Mouse (Mus musculus): ENCODE measurements around the gene Eif2b5. TPM values are rescaled to one million over a fixed set of nuclear protein-coding genes. Genes with fewer than 3 reads are reported as not detected.
A peak's percentile ranks its signal among the peaks of the same experiment; 100 is the strongest.

Eif2b5 gene
- polyA plus RNA-seq, 1 experiment from 2014 or later = 41.0 TPM

DNA sequence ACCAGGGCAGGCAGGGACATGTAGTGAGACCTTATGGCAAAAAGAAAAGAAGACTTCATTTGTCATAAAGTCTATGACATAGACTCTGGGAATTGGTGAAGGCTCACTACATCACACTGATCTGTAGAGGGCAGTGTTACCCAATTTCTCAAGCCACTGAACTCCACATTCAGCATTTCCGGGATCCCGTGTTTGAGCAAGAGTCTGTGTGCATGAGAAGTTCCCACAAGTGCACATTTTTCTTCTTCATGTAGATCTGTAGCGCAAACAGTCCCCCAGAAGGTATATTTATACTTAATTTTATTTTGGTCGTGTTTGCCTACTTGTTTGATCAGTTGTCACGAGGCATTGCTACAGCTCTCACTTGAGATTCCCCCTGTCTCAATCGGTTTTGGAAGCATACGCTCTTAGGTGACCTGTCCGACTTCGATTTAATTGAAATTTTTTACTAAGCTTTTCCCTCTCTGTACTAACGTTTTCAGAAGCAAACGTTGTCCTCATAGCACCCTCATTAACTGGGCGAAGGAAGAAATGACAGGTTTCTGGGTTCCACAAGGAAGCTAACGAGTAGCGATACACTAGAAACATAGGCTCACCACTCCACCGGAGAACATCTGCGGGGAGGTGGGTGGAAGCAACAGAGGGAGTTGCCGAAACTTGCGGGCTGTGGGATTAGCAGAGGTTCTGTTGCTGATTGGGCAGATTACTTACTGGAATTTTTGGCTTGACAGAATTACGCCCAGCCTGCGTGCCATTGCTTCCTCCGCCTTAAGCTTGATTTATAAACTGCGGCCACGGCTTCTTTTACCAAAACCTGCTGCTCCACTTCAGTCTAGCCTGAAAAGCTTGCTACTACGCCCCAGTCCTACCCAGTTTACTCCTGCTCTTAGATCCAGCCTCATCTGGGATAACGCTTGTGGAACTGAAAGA, 1.7 kb upstream of the Eif2b5 start:
- H3K9ac ChIP-seq (ENCODE audit: low read depth, low read length) = peak overlapping the region; percentile 6
- peaks cover 9% of the 10 kb centered on the region for H3K36me3 ChIP-seq (ENCODE audit: control insufficient read depth, insufficient read depth)
- H3K4me1 ChIP-seq (ENCODE audit: control insufficient read depth, low read depth, low read length) = peaks cover 17% of the 10 kb centered on the region
- ATAC-seq (ENCODE audit: low read depth) = no peak
- H3K4me2 ChIP-seq (ENCODE audit: low read depth, low read length) = peak overlapping the region; percentile 61
- 17% methylated on average over 25 of the region's 25 CpGs for WGBS (ENCODE audit: insufficient replicate concordance)
- no peak overlapping the region for H3K27ac ChIP-seq (ENCODE audit: low read length)
- no peaks in the 10 kb centered on the region for H3K27me3 ChIP-seq (ENCODE audit: control insufficient read depth, insufficient read depth, low read depth, low read length)
- peak overlapping the region; percentile 49 for H3K4me3 ChIP-seq (ENCODE audit: low read depth, low read length)
- H3K9me3 ChIP-seq (replicated peaks; ENCODE audit: control insufficient read depth, low read length) = no peaks in the 10 kb centered on the region

DNA sequence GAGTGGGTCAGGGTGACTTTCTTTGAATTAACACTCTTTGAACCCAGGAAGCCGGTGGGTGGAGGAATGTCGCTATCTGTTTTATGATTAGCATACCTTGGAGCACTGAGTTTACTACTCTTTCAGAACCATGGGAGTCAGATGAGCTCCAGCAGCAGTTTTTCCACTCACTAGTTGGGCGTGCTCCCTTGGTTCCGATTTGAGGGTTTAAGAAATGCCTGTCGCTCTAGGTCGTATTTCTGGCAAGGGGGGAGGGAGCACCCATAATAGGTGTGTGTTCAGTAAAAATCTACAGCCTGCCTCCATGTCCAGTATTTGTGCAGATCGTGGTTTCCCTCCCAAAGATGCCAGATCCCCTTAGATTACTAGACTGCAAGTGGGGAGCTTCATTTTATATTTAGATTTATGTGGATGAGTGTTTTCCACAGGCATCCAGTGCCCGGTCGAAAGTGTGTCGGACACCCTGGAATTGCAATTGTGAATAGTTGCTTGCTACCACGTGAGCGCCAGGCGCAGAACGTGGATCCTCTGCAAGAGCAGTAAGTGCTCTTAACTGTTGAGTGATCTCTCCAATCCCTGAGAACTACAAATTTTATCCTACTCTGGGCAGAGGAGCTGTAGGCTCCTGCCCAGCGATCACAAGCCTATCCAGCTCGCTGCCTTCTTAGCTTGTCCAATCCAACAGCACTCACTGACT, 489 bp upstream of the Eif2b5 start:
- H3K27me3 ChIP-seq (ENCODE audit: control insufficient read depth, insufficient read depth, low read depth, low read length) = no peaks in the 10 kb centered on the region
- ATAC-seq (ENCODE audit: low read depth) = peak; percentile 28; the same call in 1 of the 2 replicates

DNA sequence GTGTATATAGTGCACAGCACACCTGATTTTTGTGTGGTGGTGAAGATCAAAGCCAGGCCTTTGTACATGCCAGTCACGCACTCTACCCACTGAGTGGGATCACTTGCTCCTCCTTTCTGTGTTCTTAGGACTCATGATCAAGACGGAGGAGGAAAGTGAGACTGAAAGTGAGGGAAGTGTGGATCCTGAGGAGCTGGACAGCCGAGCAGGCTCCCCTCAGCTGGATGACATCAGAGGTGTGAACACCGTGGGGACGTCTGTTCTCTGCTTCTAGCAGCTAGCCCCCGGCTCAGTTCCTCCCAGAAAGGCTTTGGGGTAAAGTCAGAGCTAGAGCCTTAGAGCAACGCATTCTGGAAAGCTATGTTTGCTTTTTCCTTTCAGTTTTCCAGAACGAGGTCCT, 7.4 kb downstream of the Eif2b5 start:
- 79% methylated on average over 8 of the region's 8 CpGs for WGBS (ENCODE audit: insufficient replicate concordance)
- H3K4me1 ChIP-seq (ENCODE audit: control insufficient read depth, low read depth, low read length) = no peaks in the 10 kb centered on the region
- peaks cover 74% of the 10 kb centered on the region for H3K36me3 ChIP-seq (ENCODE audit: control insufficient read depth, insufficient read depth)

More for the DNA sequence above, 489 bp upstream of the Eif2b5 start:
- Histone ChIP-seq H3K4me1 (ENCODE audit: control insufficient read depth, low read depth, low read length) (peaks cover 17% of the 10 kb centered on the region), H3K36me3 (ENCODE audit: control insufficient read depth, insufficient read depth) (peaks cover 21% of the 10 kb centered on the region), H3K27ac (ENCODE audit: low read length) (peak overlapping the region; percentile 33), H3K4me3 (ENCODE audit: low read depth, low read length) (peak overlapping the region; percentile 82), H3K9ac (ENCODE audit: low read depth, low read length) (peak overlapping the region; percentile 83), H3K4me2 (ENCODE audit: low read depth, low read length) (peak overlapping the region; percentile 78), H3K9me3 (replicated peaks; ENCODE audit: control insufficient read depth, low read length) (no peaks in the 10 kb centered on the region)
- WGBS (ENCODE audit: insufficient replicate concordance) = 16% methylated on average over 16 of the region's 16 CpGs

DNA sequence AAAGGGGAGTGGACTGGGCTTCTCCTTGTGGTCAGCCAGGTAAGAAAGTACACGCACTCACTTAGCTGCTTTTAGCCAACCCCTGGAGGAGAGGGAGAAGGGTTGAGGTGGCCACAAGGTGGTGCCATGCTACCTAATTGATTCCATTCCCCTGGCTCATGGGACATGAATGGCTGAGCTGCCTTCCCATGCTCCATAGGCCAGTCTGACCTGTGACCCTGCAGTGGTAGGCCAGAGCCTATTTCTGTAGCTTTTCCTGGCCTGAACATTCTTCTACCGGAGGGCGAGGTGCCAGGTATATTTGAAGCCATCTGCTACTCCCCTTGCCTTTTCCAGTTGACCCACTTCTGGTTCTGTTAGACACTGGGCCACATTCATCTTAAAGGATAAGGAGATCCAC, 10.7 kb downstream of the Eif2b5 start:
- WGBS (ENCODE audit: insufficient replicate concordance) = 74% methylated on average over 3 of the region's 3 CpGs
- no peak overlapping the region for H3K4me3 ChIP-seq (ENCODE audit: low read depth, low read length)
- H3K9ac ChIP-seq (ENCODE audit: low read depth, low read length) = no peak overlapping the region
- H3K9me3 ChIP-seq (replicated peaks; ENCODE audit: control insufficient read depth, low read length) = no peaks in the 10 kb centered on the region
- peak; percentile 37; the same call in 1 of the 2 replicates for ATAC-seq (ENCODE audit: low read depth)
- no peaks in the 10 kb centered on the region for H3K27me3 ChIP-seq (ENCODE audit: control insufficient read depth, insufficient read depth, low read depth, low read length)
- H3K4me2 ChIP-seq (ENCODE audit: low read depth, low read length) = no peak overlapping the region
- peaks cover 42% of the 10 kb centered on the region for H3K36me3 ChIP-seq (ENCODE audit: control insufficient read depth, insufficient read depth)
- H3K4me1 ChIP-seq (ENCODE audit: control insufficient read depth, low read depth, low read length) = no peaks in the 10 kb centered on the region
- no peak overlapping the region for H3K27ac ChIP-seq (ENCODE audit: low read length)

More for the DNA sequence above, 7.4 kb downstream of the Eif2b5 start:
- Histone ChIP-seq H3K9ac (ENCODE audit: low read depth, low read length) (no peak overlapping the region), H3K9me3 (replicated peaks; ENCODE audit: control insufficient read depth, low read length) (no peaks in the 10 kb centered on the region), H3K27me3 (ENCODE audit: control insufficient read depth, insufficient read depth, low read depth, low read length) (no peaks in the 10 kb centered on the region), H3K4me2 (ENCODE audit: low read depth, low read length) (no peak overlapping the region), H3K4me3 (ENCODE audit: low read depth, low read length) (no peak overlapping the region), H3K27ac (ENCODE audit: low read length) (no peak overlapping the region)
- no peak for ATAC-seq (ENCODE audit: low read depth)

DNA sequence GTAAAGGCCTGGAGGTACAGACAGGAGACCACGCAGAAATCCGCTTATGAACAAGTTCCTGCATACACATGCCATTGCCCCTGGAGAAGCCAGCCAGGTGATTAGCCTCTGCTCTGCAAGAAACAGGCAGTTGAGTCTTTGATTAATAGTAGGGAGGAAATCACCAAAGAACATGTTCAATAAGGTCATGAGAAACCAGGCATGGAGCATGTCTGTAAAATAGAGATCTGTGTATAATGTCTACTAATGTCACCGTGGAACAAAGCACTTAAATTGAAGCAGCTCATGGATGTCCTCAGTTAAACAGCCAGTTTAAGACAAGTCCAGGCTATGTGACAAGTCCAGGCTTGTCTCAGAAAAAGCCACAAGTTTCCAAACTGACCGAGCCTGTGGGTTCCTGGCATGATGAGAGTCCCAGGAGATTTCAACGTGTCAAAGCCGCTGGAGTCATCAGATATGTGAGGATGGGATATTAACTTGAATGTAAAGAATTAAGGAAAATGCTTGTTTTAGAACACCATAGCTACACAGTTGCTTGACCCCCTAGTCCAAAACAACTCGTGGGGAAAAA, 12.7 kb downstream of the Eif2b5 start:
- Histone ChIP-seq H3K4me3 (ENCODE audit: low read depth, low read length) (no peak overlapping the region), H3K4me2 (ENCODE audit: low read depth, low read length) (no peak overlapping the region), H3K9ac (ENCODE audit: low read depth, low read length) (no peak overlapping the region), H3K27ac (ENCODE audit: low read length) (no peak overlapping the region), H3K4me1 (ENCODE audit: control insufficient read depth, low read depth, low read length) (peaks cover 2% of the 10 kb centered on the region), H3K9me3 (replicated peaks; ENCODE audit: control insufficient read depth, low read length) (no peaks in the 10 kb centered on the region), H3K36me3 (ENCODE audit: control insufficient read depth, insufficient read depth) (peaks cover 30% of the 10 kb centered on the region), H3K27me3 (ENCODE audit: control insufficient read depth, insufficient read depth, low read depth, low read length) (no peaks in the 10 kb centered on the region)
- no peak for ATAC-seq (ENCODE audit: low read depth)
- 79% methylated on average over 7 of the region's 7 CpGs for WGBS (ENCODE audit: insufficient replicate concordance)

DNA sequence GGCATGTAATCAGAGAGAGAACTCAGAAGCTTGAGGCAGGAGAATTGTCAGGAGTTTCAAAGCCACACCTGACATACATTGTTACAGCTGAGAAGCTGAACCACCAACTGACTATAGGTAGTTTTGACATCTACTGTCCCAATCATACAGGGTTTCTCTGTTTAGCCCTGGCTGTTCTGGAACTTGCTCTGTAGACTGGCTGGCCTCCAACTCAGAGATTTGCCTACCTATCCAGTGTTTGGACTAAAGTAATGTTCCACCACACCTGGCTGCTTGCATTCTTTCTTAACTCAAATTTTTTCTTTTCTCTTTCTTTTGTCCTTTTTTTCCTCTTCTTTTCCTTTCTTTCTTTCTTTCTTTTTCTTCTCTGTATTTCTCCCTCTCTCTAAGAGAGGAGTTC, 17.4 kb downstream of the Eif2b5 start:
- no peak for ATAC-seq (ENCODE audit: low read depth)
- Histone ChIP-seq H3K27me3 (ENCODE audit: control insufficient read depth, insufficient read depth, low read depth, low read length) (no peaks in the 10 kb centered on the region), H3K27ac (ENCODE audit: low read length) (no peak overlapping the region; the same call in 1 of the 2 replicates), H3K4me2 (ENCODE audit: low read depth, low read length) (peak overlapping the region; percentile 79), H3K36me3 (ENCODE audit: control insufficient read depth, insufficient read depth) (no peaks in the 10 kb centered on the region), H3K9me3 (replicated peaks; ENCODE audit: control insufficient read depth, low read length) (no peaks in the 10 kb centered on the region), H3K9ac (ENCODE audit: low read depth, low read length) (no peak overlapping the region; the same call in 1 of the 2 replicates), H3K4me3 (ENCODE audit: low read depth, low read length) (no peak overlapping the region; the same call in 1 of the 2 replicates), H3K4me1 (ENCODE audit: control insufficient read depth, low read depth, low read length) (peaks cover 26% of the 10 kb centered on the region)

DNA sequence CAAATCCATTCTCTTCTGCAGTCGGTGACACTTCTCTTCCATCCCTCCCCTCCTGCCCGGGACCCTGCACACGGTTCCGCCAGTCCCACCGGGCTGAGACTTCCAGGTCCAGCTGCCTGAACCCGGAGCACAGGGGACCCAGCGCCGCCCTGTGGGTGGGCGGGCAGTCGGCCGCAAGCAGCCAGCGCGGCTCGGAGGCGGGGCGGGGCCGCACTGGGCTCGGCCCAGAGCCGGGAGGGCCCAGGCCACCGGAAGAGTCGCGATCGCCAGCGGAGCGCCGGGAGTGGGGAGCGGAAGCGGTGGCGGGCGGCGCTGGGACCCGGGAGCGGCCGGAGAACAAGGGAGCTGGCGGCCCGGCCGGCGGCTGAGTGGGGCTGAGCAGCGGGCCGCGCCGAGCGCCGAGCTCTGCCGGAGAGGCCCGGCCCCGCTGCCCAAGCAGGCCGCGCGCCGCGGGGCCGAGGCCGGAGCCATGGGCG, 18.1 kb downstream of the Eif2b5 start, which contains the start of gene Dvl3:
Dvl3 (plus strand) TSS at position 257 of the 476 bp plus-strand sequence.
- H3K9ac ChIP-seq (ENCODE audit: low read depth, low read length) = peak within 1 kb of the TSS; percentile 95
- peak within 1 kb of the TSS; percentile 92 for H3K4me3 ChIP-seq (ENCODE audit: low read depth, low read length)
- no peaks in the 10 kb centered on the region for H3K9me3 ChIP-seq (replicated peaks; ENCODE audit: control insufficient read depth, low read length)
- peak within 1 kb of the TSS; percentile 85 for H3K27ac ChIP-seq (ENCODE audit: low read length)
- WGBS (ENCODE audit: insufficient replicate concordance) = under 1% methylated on average over 50 of the region's 55 CpGs
- peak; percentile 98 for ATAC-seq (ENCODE audit: low read depth)
- H3K4me1 ChIP-seq (ENCODE audit: control insufficient read depth, low read depth, low read length) = peaks cover 26% of the 10 kb centered on the region
- H3K4me2 ChIP-seq (ENCODE audit: low read depth, low read length) = peak within 1 kb of the TSS; percentile 79
- no peaks in the 10 kb centered on the region for H3K27me3 ChIP-seq (ENCODE audit: control insufficient read depth, insufficient read depth, low read depth, low read length)
- no peaks in the 10 kb centered on the region for H3K36me3 ChIP-seq (ENCODE audit: control insufficient read depth, insufficient read depth)

DNA sequence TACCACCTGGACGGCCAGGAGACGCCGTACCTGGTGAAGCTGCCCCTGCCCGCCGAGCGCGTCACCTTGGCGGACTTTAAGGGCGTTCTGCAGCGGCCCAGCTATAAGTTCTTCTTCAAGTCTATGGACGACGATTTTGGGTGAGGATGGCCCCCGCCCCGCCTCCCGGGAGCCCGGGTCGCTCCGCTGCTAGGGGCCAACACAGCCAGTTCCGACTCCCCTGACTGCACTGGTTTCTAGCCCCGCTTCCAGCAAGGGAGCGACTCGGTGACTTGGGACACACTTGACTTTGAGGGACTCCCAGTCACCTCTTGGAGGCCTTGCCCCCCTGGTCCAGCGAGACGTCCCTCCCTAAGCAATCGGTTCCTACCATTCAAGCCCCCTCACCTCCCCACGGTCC, 18.6 kb downstream of the Eif2b5 start:
- ATAC-seq (ENCODE audit: low read depth) = peak; percentile 25
- under 1% methylated on average over 26 of the region's 26 CpGs for WGBS (ENCODE audit: insufficient replicate concordance)

More for the DNA sequence above, 18.6 kb downstream of the Eif2b5 start:
- Histone ChIP-seq H3K4me1 (ENCODE audit: control insufficient read depth, low read depth, low read length) (peaks cover 26% of the 10 kb centered on the region), H3K27me3 (ENCODE audit: control insufficient read depth, insufficient read depth, low read depth, low read length) (no peaks in the 10 kb centered on the region), H3K36me3 (ENCODE audit: control insufficient read depth, insufficient read depth) (no peaks in the 10 kb centered on the region), H3K27ac (ENCODE audit: low read length) (peak overlapping the region; percentile 85), H3K9ac (ENCODE audit: low read depth, low read length) (peak overlapping the region; percentile 95), H3K4me2 (ENCODE audit: low read depth, low read length) (peak overlapping the region; percentile 79), H3K9me3 (replicated peaks; ENCODE audit: control insufficient read depth, low read length) (no peaks in the 10 kb centered on the region), H3K4me3 (ENCODE audit: low read depth, low read length) (peak overlapping the region; percentile 92)

Data from liver, embryonic 16.5 days (tissue).